Mouse (Mus musculus) gonadal fat pad, adult 2 months (tissue): ENCODE measurements around the gene Pias1. TPM values are rescaled to one million over a fixed set of nuclear protein-coding genes. Genes with fewer than 3 reads are reported as not detected.
A peak's percentile ranks its signal among the peaks of the same experiment; 100 is the strongest.
"Not testable (repeated sequence)": the region's sequence is repeated elsewhere in the genome, so short reads cannot be mapped to it uniquely, and the experiment has no call there.

ENCODE experiments used
- DNase-seq: peaks from one replicate; pipeline ENCODE4 v3.0.0-alpha.2; 2012; ENCODE audit warnings: low read depth
- polyA plus RNA-seq: library from polyadenylated mRNA; depleted of rRNA; stranded (reverse); fragments of >200 nt; gene quantifications from 2 replicates; pipeline ENCODE4 v1.2.3, GENCODE M21; 2012

The Pias1 gene
- polyA plus RNA-seq, 1 experiment, result 41.5 TPM

DNA sequence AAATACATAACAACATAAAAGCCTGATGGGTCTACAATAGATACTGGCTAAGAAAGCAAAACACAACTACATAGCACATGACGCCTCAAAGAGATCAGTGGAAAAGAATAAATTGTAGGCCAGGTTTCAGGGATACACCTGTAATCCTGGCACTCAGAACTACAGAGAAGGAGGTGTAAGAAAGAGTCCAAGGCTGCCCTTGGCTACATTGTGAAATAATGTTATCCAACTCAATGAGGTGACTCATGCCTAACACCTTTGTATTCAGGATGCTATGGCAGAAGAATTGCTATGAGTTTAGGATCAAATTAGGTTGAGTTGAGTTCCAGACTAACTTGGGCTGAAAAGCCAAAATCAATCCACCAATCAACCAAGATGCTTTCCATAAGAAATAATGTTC is 43.7 kb downstream of the Pias1 start:
- DNase-seq, result peak; percentile 79

DNA sequence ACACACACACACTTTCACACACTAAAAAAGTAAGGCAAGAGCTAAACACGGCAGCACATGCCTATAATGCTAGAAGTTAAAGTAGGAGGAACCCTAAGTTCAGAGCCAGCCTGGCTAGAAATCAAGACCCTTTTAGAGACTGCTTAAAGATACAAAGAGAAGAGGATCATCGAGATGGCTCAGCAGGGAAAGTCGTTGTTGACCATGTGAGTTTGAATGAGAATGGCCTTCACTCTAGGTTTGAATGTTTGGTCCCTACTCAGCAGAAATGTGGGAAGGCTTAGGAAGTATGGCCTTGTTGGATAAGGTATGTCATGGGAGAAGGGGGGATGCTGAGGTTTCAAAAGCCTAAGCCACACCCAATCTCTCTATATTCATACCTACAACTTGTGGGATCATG is 46.8 kb downstream of the Pias1 start:
- DNase-seq, result no peak

DNA sequence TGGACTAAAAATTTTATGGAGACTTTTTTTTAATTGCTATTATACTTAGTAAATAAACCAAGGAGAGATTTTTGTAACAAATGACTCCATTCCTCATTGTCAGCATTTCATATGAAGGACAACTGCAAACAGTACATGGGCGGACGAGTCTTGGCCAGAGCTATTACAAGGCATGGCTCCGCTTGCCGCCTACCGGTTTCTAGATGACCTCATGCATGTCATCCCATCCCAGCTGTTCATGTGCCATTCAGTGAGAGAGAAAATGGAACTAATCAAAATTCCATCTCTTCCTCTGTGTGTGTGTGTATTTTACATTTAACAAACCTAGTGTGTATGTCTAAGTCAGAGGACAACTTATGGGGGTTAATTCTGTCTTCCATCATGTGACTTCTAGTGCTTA is 51.9 kb downstream of the Pias1 start:
- no peak for DNase-seq

DNA sequence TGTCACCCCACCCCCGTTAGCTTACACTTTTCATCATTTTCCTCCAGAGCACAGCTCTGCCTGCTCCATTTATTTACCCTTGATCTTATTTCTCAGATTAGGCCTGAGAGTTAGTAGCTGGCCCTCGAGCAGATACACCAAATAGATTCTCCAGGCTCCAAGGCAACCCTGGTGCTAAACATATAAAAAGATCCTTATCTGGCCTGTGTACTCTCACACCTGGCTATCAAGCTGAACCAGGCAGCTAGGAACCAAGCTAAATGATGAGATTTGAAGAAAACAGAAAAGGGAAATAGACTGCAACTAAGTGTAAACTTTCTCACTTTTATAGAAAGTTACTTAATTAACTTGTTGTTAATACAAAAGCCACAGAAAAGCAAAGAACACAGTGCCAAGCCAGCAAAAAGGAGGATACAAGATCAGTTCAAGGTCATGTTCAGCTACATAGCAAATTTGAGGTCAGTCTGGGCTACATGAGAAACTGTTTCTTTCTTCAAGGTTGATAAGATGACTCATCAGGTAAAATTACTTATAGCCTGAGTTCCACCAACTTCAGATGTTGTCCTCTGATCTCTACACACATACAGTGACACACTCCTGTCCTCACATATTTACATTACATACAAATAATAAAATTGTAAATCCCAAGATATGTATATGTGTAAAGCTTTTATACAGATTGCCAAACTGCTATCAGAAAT is 52.9 kb downstream of the Pias1 start:
- no peak for DNase-seq

DNA sequence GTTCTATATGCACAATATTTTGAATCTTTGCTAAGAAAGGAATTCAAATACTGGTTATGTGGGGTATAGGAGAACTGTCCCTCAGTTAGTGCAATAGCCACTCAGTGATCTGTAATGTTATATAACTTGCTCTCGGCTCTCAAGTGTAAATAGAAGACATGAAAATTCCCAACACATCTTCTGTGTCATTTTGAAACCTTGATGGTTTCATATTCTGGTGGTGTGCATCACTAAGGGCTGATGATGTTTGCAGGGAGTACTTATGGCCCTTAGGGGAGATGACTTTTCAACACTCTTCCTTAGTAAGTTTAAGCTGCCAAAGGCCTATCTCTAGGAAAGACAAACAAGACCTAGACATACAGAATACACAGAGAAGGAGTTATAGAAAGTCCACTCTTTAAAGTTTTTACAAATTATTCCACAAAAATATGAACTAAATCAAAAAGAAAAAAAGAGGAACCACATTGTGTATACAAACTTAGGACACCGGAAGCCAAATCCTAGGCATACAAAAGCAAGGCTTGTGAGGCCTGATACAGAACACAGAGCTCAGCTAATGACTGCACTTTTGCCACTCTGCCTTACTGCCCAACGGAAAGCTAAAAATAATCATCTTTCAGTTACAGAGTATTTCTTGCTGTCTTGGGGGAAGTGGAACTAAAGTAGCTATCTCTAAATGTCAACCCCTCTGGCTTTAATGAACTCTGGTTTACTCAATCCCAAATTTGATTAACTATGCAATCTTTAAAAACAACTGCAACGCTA is 55.0 kb downstream of the Pias1 start:
- no peak for DNase-seq

DNA sequence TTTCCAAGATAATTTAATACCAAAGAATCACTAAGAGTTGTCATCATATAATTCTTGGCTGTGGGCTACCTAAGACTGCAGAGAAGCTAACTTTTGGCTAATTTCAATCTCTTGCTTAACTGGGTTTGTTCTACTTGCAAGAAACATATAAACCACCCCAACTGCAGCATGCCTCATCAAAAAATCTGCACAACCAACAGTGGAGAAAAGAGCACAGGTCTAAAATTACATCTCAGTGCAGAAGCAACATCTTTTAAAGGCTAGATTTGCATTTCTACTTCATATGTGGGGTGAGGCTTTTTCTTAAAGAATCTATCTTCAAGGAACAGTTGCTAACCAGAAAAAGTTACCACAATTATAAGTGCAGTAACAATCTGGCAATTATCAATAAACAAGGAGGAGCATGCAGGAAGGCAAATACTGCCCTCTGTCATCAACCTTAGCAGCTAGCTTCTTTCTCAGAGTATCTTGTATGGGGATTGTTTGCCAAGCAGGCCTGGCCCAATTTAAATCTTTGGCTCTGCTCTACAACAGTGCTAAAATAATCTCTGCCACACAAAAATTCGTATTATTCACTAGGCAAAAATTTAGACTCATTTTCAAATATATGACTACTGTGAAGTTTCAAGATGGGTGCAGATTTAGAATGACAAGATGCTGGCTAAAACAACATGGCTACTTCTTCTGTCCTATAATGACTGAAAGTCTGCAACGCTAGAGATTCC is 62.7 kb downstream of the Pias1 start:
- DNase-seq, result no peak

DNA sequence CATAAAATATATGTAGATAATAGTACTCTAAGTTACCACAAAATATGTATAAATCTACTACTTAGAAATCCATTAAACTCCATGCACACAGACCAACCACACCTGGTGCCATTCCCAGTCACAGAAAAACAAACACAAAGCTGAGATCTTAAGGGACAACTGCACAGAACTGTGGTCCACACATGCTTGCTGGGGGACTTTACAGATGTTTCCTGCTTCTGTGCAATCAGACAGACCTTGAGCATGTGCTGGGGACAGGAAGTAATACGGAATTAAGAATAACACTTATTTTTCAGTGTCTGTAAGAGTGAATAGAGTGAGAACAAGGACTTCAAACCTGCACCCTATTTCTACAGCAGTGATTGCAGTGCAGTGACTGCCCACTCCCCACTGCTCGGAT is 66.8 kb downstream of the Pias1 start:
- DNase-seq, result no peak

DNA sequence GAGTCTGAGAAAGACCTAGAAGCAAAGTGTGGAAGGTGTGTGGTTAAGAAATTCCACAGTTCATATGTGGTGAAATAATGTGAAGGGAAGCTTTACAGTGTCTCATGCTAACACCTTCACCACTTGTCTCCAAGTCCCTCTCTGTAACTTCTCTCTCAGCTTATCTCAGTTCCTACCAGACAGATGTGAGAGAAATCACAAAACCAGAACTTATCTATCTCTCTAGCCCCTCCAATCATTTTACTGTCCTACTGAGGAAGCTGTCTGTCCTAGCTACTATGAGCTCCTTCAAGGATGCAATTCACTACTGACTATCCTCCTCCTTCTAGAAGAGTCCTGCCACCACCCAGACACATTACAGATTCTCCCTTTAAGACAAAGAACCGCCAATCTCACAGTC is 70.7 kb downstream of the Pias1 start:
- no peak for DNase-seq

DNA sequence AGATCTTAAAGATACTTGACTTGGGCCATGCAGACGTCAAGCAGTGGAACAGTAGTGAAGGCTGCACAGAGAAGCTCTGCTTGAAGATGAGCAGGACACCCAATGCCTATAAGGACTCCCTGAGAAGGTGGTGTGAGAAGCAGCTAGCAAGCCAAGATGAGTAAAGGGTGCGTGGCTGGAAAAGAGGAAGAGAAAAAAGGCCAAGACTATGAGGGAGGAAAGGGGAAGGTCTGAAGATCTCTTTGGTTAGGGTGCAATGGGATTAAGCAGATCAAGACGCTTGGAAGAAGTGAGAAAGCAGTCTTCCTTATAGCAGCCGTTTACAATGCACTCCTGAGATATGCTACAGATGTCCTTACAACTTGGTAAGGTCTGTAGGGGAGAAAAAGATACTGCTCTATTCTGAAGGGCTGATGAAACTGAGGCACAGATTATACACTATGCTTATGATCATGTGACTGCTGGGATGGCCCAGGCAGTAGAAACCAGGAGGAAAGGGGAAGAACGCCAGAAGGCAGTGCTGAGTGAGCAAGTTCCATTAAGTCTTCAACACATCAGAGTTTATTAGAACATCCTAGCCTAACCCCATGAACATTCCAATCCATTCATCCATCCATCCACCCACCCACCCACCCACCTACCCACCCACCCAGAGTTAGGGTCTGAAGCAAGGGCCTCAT is 74.2 kb downstream of the Pias1 start:
- DNase-seq, result no peak

DNA sequence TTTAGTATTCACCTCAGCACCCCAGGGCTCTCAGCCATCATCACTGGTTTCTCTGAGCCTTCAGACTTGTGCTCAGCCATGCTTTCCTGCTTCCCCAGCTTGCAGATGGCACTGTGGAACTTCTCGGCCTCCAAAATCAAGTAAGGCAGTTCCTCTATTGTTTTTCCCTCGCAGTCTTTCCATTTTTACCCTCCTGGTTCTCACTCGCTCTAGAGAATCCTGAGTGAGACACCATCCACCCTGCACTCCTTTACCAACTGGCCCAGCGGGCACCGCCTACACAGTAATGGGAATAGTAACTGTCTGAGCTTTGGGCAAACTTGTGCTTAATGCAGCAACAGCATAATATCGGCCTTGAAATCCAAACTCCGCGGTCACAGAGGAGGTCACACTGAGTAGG is 82.7 kb downstream of the Pias1 start:
- no peak for DNase-seq

DNA sequence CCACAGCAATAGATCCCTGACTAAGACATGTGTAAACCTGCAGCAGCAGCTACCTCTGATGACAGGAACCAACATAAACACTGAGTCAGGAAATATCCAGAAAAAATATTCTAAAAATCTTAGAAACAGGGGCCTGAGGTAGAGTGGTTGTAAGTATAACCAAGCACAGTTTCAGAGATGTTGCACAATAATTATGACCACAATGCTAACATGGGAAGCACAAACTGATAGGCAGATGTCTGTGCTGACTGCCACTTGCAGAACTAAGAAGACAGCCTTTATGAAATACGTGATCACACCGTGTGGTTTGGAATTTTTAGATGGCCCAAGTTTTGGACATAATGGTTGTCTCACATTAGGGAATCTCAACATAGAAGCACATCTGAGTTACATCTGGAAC is 83.9 kb downstream of the Pias1 start:
- no peak for DNase-seq

DNA sequence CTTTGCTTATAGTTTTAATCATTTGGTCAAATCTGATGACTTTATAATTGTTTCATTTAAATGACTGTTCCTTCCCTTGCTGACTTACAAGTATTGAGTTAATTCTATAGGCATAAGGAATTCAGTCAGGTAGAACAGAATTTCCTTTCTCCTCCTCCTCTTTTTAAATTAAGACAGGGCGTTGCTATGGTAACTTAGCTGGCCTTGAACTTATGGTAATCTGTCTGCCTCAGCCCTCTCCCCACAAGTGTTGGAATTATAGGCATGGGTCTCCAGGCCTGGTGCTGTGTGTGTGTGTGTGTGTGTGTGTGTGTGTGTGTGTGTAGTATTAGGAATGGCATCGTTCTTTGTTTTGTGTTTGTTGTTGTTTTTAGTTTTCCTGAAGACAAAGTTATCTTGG is 86.0 kb downstream of the Pias1 start:
- no peak for DNase-seq

DNA sequence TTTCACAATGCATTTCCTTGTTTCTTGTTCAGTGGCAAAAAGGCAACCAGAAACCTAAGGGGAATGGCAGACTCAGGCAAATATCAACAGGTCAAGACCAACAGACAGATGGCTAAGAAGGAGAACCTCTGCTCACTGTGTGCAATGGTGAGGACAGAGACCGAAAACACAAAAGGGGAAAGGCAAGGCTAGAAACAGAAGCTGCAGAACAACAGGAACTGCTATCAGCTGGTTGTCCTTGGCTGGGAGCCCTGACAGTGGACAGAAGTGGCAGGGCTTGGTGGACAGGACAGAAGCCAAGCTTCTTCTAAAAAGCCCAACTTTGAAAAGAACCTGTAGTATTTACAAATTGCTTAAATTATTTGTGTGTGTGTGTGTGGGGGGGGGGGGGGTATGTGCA is 93.2 kb downstream of the Pias1 start:
- DNase-seq, result no peak

DNA sequence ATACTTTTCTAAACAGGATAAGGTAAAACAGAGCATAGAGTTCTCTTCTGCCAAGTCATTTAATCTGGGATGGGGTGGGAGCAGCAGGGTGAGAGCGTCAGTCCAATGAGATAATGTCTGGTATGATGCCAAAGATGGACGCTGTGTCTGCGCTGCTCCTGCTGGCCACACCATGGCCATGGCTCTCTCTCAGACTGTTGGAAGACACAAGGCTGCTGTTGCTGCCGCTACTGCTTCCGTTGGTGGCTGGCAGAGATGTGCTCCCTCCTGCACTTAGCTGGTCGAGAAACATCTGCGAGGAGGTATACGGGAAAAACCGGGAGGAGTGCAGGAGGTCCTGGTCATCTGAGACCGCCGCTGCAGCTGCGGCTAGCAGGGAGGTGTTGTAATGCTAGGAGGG is 105.9 kb downstream of the Pias1 start:
- DNase-seq, result no peak

DNA sequence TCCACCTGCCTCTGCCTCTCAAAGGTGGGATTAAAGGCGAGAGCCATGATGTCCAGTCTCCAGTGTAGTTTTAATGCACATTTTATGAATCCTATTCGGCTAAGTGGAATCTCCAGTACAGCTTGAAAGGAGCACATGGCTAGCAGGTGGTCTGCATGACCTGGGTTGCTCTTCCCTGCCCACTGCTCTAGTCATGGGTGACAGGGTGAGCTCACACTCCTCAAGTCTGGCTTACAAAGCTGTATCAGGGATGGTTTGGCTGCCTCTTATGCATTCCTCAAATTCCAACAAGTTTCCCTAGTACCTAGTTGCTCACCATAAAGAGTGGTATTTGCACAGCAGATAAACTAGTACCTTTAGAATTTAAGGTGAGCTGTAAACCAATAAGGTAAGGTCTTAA is 109.9 kb downstream of the Pias1 start:
- no peak for DNase-seq

DNA sequence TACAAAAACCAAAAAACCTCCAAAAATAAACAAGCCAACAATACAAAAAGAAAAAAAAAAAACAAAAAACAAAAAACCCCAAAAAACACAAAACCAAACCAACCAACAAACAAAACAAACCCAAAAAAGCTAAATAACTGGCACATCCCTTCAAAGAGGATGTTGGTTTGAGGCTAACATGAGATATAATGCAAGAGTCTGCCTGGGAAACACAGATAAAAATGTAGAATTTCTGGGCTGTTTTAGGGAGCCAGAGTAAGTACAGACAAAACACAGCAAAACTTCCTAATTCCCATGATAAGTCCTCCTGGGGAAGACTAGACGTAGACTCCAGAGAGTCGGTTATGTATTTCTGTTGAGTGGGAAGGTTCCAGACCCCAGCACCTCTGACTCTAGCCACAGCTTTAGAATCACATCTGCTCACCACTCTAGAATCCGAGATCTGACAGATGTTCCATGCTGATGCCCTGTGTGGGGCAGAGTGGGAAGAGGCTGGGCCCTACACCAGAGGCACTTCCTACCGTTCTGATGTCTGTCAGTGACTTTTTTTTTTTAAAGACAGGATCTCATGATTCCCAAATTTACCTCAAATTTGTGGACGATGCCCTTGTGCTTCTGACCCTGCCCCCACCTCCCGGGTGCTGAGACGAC is 110.6 kb downstream of the Pias1 start:
- no peak for DNase-seq

DNA sequence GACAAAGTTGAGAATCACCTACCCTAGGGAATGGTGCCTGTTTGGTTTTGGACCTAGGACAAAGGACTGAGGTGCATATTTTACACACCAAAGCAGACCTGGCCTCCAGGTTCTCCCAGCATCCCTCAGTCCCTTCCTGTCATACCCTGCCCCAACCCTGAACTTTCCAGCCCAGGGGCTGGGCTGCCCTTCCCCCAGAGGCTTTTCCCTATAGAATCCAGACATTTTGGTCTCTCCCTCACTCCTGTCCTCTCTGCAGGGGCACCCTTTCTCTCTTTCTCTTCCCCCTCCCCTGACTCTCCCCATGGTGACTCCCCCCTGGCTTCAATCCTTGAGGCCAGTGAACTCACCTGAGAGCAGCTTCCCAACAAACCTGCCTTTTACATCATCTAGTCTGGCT is 117.0 kb downstream of the Pias1 start:
- DNase-seq, result no peak

DNA sequence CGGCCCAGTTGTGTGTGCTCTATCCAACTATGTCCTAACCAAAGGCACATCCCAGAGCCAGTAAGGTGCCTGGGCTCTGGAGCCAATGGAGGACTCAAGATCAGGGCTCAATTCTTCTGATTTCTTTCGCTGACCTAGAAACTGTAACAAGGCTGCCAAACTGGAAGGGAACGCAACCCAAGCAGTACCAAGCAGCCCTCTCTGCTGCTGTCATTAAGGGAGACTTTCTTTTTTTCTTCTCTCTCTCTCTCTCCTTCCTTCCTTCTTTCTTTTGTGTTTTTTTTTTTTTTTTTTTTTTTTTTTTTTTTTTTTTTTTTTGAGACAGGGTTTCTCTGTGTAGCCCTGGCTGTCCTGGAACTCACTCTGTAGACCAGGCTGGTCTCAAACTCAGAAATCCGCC is 118.5 kb downstream of the Pias1 start:
- not testable (repeated sequence) for DNase-seq

DNA sequence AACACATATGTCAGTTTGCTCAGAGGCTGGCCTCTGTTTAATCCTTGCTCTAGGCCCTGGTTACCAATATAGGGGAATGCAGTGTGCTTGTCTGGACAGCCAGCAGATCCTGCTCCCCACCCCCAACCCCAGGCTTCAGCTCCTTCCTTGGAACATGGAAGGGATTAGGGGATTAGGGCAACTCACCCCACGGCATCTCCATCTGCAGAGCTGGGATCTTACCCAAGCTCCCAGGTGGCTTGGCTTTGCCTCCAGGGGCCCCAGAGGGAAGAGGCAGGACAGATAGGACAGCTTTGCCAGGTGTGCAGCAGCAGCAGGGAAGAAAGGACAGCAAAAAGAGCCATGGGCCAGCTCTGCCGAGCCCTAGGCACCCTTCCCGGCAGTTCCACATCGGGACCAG is 126.9 kb downstream of the Pias1 start:
- no peak for DNase-seq

DNA sequence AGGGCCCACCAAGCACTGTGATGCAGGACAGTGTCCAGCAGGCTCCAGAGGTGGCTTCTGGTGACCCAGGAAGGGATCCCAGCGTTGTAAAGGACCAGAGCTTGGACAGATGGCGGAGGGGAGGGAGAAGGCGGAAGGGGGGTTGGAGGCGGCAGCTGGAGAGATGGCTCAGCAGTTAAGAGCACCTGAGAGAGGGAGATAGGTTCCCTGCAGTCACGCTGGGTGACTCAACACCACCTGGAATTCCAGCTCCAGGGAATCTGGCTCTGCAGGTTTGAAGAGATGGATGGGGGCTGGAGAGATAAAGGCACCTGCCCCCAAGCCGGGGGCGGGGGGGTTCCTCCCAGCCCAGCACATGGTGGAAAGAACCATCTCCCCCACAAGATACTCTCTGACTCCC is 127.6 kb downstream of the Pias1 start:
- DNase-seq, result not testable (repeated sequence)

DNA sequence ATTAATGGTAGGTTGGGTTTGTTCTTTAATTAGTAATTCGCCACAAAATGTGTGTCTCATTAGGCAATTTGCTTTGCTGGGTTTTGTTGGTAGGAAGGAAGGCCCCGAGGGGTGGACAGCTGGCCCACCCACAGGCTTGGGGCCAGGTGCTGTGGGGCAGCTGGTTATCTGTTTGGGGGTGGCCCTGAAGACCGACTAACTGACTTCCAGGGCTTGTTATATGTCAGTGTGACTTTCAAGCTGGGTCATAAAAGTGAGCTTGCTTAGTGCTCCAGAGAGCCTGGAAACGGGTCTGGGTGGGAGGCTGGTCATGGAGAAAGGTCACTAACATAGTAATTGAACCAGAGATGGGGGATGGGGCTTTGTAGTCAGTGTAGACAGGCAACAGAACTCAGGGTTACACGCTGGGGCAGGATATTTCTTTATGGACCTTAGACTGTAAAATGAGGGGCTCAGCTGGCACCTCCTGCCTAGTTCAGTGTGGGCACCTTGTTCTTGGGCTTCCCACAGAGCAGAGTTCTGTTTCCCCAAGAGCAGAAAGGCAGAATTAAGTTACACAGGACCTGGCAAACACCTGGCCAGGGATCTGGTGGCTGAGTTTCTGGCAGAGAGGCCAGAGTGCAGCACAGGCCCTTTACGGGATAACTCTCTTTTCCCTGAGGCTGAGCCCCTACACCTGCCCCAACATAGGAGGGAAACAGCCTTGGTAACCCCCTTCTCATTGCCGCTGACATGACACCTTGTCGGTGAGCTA is 129.3 kb downstream of the Pias1 start:
- no peak for DNase-seq
